34 mouse cellular contexts compared by ENCODE assay signal in the genomic region with DNA sequence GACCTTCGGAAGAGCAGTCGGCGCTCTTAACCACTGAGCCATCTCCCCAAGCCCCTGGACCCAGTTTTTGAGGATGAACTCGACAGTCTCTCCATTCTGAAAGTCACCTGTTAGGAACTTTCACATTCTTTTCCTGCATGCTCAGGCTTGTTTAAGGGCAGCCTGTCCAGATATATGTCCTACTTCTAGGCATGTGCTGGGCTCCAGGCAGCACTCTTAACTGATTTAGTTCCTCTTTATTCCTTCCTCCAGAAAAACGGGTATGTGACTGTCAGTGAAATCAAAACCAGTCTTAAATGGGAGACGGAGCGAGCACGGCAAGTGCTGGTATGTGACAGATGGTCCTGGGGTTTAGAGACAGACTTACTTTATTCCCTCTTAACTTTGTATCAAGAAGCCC. TPM values are rescaled to one million over a fixed set of nuclear protein-coding genes. Genes with fewer than 3 reads are reported as not detected.
DNase-seq lines count a peak whose midpoint lies in the region; ATAC-seq and TF ChIP-seq lines count a peak whose summit lies in the region.
"Had no signal": no experiment of that assay in that cellular context is flagged by ENCODE, and none has a peak within 500 bp of the region (broad histone marks: within the 10 kb centered on the region; RNA-seq: fewer than 3 reads in every experiment).

No protein-coding gene starts in this region.

- no peak overlapping the region for H3K27ac ChIP-seq in limb, embryonic 14.5 days (replicated peaks; ENCODE audit: low read depth, low read length)
- H3K27ac ChIP-seq in limb, embryonic 10.5 days = no peak overlapping the region
- no peak overlapping the region for H3K27ac ChIP-seq in MEL (ENCODE audit: control insufficient read depth, low read depth, low read length)
- 0 out of 2 replicates have a peak overlapping the region, but pooled peaks have one; percentile 4 for H3K27ac ChIP-seq in embryonic fibroblast, embryonic 13.5 days (ENCODE audit: insufficient read depth, low read length)
- H3K27ac ChIP-seq: embryonic facial prominence, embryonic 10.5 days; forebrain, embryonic 10.5 days; forebrain, embryonic 13.5 days; heart, embryonic 15.5 days; hindbrain, embryonic 10.5 days; hindbrain, embryonic 13.5 days had no signal

- peaks cover 63% of the 10 kb centered on the region for H3K36me3 ChIP-seq in limb, embryonic 14.5 days (ENCODE audit: control insufficient read depth, insufficient read depth, low read length)
- H3K36me3 ChIP-seq in limb, embryonic 10.5 days = peaks cover 80% of the 10 kb centered on the region
- H3K36me3 ChIP-seq in MEL (ENCODE audit: control insufficient read depth in 1 of 2, insufficient read depth in 2 of 2, low read length in 2 of 2) = peaks cover 18 to 30% of the 10 kb centered on the region in 2 experiments

- TF ChIP-seq RAD21 in MEL (IDR thresholded peaks at IDR 0.05; ENCODE audit: low read depth, low read length) = no peak

- no peaks in the 10 kb centered on the region for H3K4me1 ChIP-seq in limb, embryonic 14.5 days (ENCODE audit: control insufficient read depth, insufficient read depth, low read length)
- H3K4me1 ChIP-seq in limb, embryonic 10.5 days = no peaks in the 10 kb centered on the region
- peaks cover 5 to 9% of the 10 kb centered on the region in 2 experiments; a peak in 3 of 4 replicates for H3K4me1 ChIP-seq in MEL (ENCODE audit: control insufficient read depth in 1 of 2, insufficient read depth in 2 of 2, low read length in 2 of 2)
- H3K4me1 ChIP-seq in embryonic fibroblast, embryonic 13.5 days (ENCODE audit: control insufficient read depth, insufficient read depth, low read length) = peaks cover under 1% of the 10 kb centered on the region; the same call in 1 of the 2 replicates
- H3K4me1 ChIP-seq: embryonic facial prominence, embryonic 10.5 days; embryonic facial prominence, embryonic 13.5 days; forebrain, embryonic 10.5 days; forebrain, embryonic 13.5 days; heart, embryonic 15.5 days; hindbrain, embryonic 10.5 days; hindbrain, embryonic 13.5 days; intestine, embryonic 15.5 days had no signal

- H3K4me2 ChIP-seq in limb, embryonic 14.5 days (replicated peaks; ENCODE audit: low read depth, low read length, severe bottlenecking) = no peak overlapping the region
- H3K4me2 ChIP-seq: embryonic facial prominence, embryonic 13.5 days; forebrain, embryonic 13.5 days; heart, embryonic 12.5 days; heart, embryonic 15.5 days; hindbrain, embryonic 13.5 days; intestine, embryonic 15.5 days had no signal

- H3K79me2 ChIP-seq in MEL (ENCODE audit: control insufficient read depth, insufficient read depth, low read length, poor library complexity) = no peaks in the 10 kb centered on the region

- no peaks in the 10 kb centered on the region for H3K9me3 ChIP-seq in limb, embryonic 14.5 days (ENCODE audit: control insufficient read depth, low read length)
- no peaks in the 10 kb centered on the region for H3K9me3 ChIP-seq in limb, embryonic 10.5 days (replicated peaks)
- no peaks in the 10 kb centered on the region for H3K9me3 ChIP-seq in MEL (replicated peaks; ENCODE audit: insufficient read depth, low read length)
- H3K9me3 ChIP-seq: embryonic facial prominence, embryonic 10.5 days; embryonic facial prominence, embryonic 13.5 days; forebrain, embryonic 10.5 days; forebrain, embryonic 13.5 days; G1E; heart, embryonic 12.5 days; heart, embryonic 15.5 days; hindbrain, embryonic 10.5 days; hindbrain, embryonic 13.5 days; intestine, embryonic 15.5 days had no signal

- DNase-seq in limb, embryonic 14.5 days (ENCODE audit: low spot score) = no peak
- DNase-seq in limb, embryonic 10.5 days (ENCODE audit: low spot score) = no peak
- DNase-seq in MEL (ENCODE audit: low read depth, low spot score) = peak; percentile 52
- DNase-seq in cerebellum, postnatal 4 days (ENCODE audit: low spot score in 2 of 2) = no peak
- DNase-seq: adrenal gland, adult 2 months; adrenal gland, postnatal 14 days; cerebellum, adult 2 months; cerebellum, adult 9-11 months; cerebellum, postnatal 25 days; embryo, embryonic 11 days; gastrocnemius, postnatal 25 days; heart, adult 18-20 months; heart, postnatal 10 days; heart, postnatal 36 days had no signal

- TF ChIP-seq CTCF in MEL (IDR thresholded peaks at IDR 0.05 in 2 of 3, conservative IDR thresholded peaks at IDR 0.05 in 1 of 3; ENCODE audit: control insufficient read depth in 1 of 3, insufficient read depth in 1 of 3, low read depth in 2 of 3, low read length in 3 of 3, poor library complexity in 1 of 3, severe bottlenecking in 1 of 3) = no peak
- no peak for TF ChIP-seq CTCF in embryonic fibroblast, embryonic 13.5 days (IDR thresholded peaks at IDR 0.05; ENCODE audit: borderline replicate concordance, insufficient read depth, low read length)

- H3K9ac ChIP-seq in limb, embryonic 14.5 days (ENCODE audit: low read depth, low read length, severe bottlenecking) = no peak overlapping the region
- no peak overlapping the region for H3K9ac ChIP-seq in MEL (ENCODE audit: control insufficient read depth, low read depth, low read length, poor library complexity, severe bottlenecking)
- H3K9ac ChIP-seq: embryonic facial prominence, embryonic 13.5 days; forebrain, embryonic 13.5 days; heart, embryonic 12.5 days; heart, embryonic 15.5 days; hindbrain, embryonic 13.5 days; intestine, embryonic 15.5 days had no signal

- no peak for TF ChIP-seq POLR2A in limb, embryonic 14.5 days (IDR thresholded peaks at IDR 0.05; ENCODE audit: borderline replicate concordance, extremely low read depth, insufficient read depth, insufficient read length)
- TF ChIP-seq POLR2A in MEL (IDR thresholded peaks at IDR 0.05; ENCODE audit: control insufficient read depth in 1 of 2, insufficient read depth in 1 of 2, low read depth in 1 of 2, low read length in 2 of 2, poor library complexity in 1 of 2) = no peak
- no peak for TF ChIP-seq POLR2A in embryonic fibroblast, embryonic 13.5 days (IDR thresholded peaks at IDR 0.05; ENCODE audit: low read depth, low read length)

- no peaks in the 10 kb centered on the region for H3K27me3 ChIP-seq in limb, embryonic 14.5 days (ENCODE audit: control insufficient read depth, insufficient read depth, low read length)
- H3K27me3 ChIP-seq in limb, embryonic 10.5 days (ENCODE audit: low read depth, poor library complexity, severe bottlenecking) = no peaks in the 10 kb centered on the region
- H3K27me3 ChIP-seq in MEL (ENCODE audit: control insufficient read depth in 1 of 2, insufficient read depth in 2 of 2, low read length in 2 of 2) = no peaks in the 10 kb centered on the region
- H3K27me3 ChIP-seq: embryonic facial prominence, embryonic 13.5 days; forebrain, embryonic 13.5 days; heart, embryonic 12.5 days; heart, embryonic 15.5 days; hindbrain, embryonic 13.5 days; intestine, embryonic 15.5 days had no signal

- ATAC-seq in limb, embryonic 14.5 days (ENCODE audit: low FRiP score, low read depth) = peak; percentile 16; the same call in 1 of the 2 replicates
- no peak for ATAC-seq in megakaryocyte progenitor cell, adult 5-6 weeks (replicated peaks; ENCODE audit: poor library complexity)
- ATAC-seq: CD4-positive, CD25-positive, alpha-beta regulatory T cell, adult 4 months; forebrain, embryonic 13.5 days; forebrain, embryonic 16.5 days; hindbrain, embryonic 16.5 days; intestine, embryonic 15.5 days had no signal

- no peak overlapping the region for H3K4me3 ChIP-seq in limb, embryonic 14.5 days (replicated peaks; ENCODE audit: low read length)
- no peak overlapping the region for H3K4me3 ChIP-seq in limb, embryonic 10.5 days
- H3K4me3 ChIP-seq in MEL (ENCODE audit: control insufficient read depth in 1 of 2, insufficient read depth in 1 of 2, low read depth in 2 of 2, low read length in 2 of 2) = no peak overlapping the region
- no peak overlapping the region for H3K4me3 ChIP-seq in embryonic fibroblast, embryonic 13.5 days (ENCODE audit: insufficient read depth, low read length)
- H3K4me3 ChIP-seq: embryonic facial prominence, embryonic 10.5 days; embryonic facial prominence, embryonic 13.5 days; forebrain, embryonic 10.5 days; forebrain, embryonic 13.5 days; heart, embryonic 12.5 days; heart, embryonic 15.5 days; hindbrain, embryonic 10.5 days; hindbrain, embryonic 13.5 days; intestine, embryonic 15.5 days had no signal

- WGBS in limb, embryonic 14.5 days = 77% methylated on average over 8 of the region's 8 CpGs
- WGBS in limb, embryonic 10.5 days = 86% methylated on average over 8 of the region's 8 CpGs

- TF ChIP-seq EP300 in MEL (IDR thresholded peaks at IDR 0.05; ENCODE audit: low read depth in 1 of 2, low read length in 2 of 2) = no peak

RNA-seq across cellular contexts. Expression of gene Snf8, which starts 11.3 kb away (rescaled TPM):
- 30.5 and 41.6 TPM in 2 replicates for polyA plus RNA-seq in limb, embryonic 14.5 days (2012; rRNA removed)
- 39.4 and 40.0 TPM in 2 replicates for polyA plus RNA-seq in limb, embryonic 14.5 days (2014; fragmentation: Nextera tagmentation; extraction: Ambion mirVana)
- 108 TPM in 2 replicates for polyA plus RNA-seq in limb, embryonic 10.5 days (2016; fragmentation: Nextera tagmentation; extraction: Ambion mirVana)
- 135 and 137 TPM in 2 replicates for total RNA-seq in MEL (2012; rRNA removed)
- polyA plus RNA-seq in MEL (2012; ENCODE audit: insufficient read depth in 1 of 2, insufficient read length in 2 of 2, low read depth in 1 of 2, low replicate concordance in 2 of 2, missing spikeins in 1 of 2) = 100 to 1,000 TPM in 1 of 2 experiments, not detected in 1; 183 TPM
- 68.4 and 71.9 TPM in 2 replicates for polyA plus RNA-seq in embryonic fibroblast, embryonic 13.5 days (2011; ENCODE audit: insufficient read length, low read depth, missing spikeins)
- 71.4 and 78.1 TPM in 2 replicates for total RNA-seq in megakaryocyte progenitor cell, adult 5-6 weeks (2015)
- total RNA-seq in megakaryocyte progenitor cell, adult 5-6 weeks (2017) = 51.6 and 56.1 TPM in 2 replicates

RNA-seq across cellular contexts. Expression of gene Ube2z, which starts 19.2 kb away (rescaled TPM):
- polyA plus RNA-seq in limb, embryonic 14.5 days (2012; rRNA removed) = 68.9 and 72.6 TPM in 2 replicates
- 40.9 and 41.3 TPM in 2 replicates for polyA plus RNA-seq in limb, embryonic 14.5 days (2014; fragmentation: Nextera tagmentation; extraction: Ambion mirVana)
- polyA plus RNA-seq in limb, embryonic 10.5 days (2016; fragmentation: Nextera tagmentation; extraction: Ambion mirVana) = 37.5 and 38.3 TPM in 2 replicates
- total RNA-seq in MEL (2012; rRNA removed) = 55.3 and 56.8 TPM in 2 replicates
- polyA plus RNA-seq in MEL (2012; ENCODE audit: insufficient read depth in 1 of 2, insufficient read length in 2 of 2, low read depth in 1 of 2, low replicate concordance in 2 of 2, missing spikeins in 1 of 2) = 10 to 100 TPM in 1 of 2 experiments, not detected in 1; 58.5 TPM
- polyA plus RNA-seq in embryonic fibroblast, embryonic 13.5 days (2011; ENCODE audit: insufficient read length, low read depth, missing spikeins) = 79.3 and 80.1 TPM in 2 replicates
- total RNA-seq in megakaryocyte progenitor cell, adult 5-6 weeks (2015) = 21.3 and 21.8 TPM in 2 replicates
- total RNA-seq in megakaryocyte progenitor cell, adult 5-6 weeks (2017) = 18.2 and 19.3 TPM in 2 replicates

RNA-seq across cellular contexts. Expression of gene Gip, which starts 21.7 kb away (rescaled TPM):
- polyA plus RNA-seq in limb, embryonic 14.5 days (2012; rRNA removed) = 0.18 TPM in 1 of 2 replicates, not detected in the other
- not detected in 2 replicates for polyA plus RNA-seq in limb, embryonic 14.5 days (2014; fragmentation: Nextera tagmentation; extraction: Ambion mirVana)
- polyA plus RNA-seq in limb, embryonic 10.5 days (2016; fragmentation: Nextera tagmentation; extraction: Ambion mirVana) = not detected in 2 replicates
- total RNA-seq in MEL (2012; rRNA removed) = 3.8 and 5.0 TPM in 2 replicates
- 1 to 10 TPM in 1 of 2 experiments, not detected in 1; 7.0 TPM for polyA plus RNA-seq in MEL (2012; ENCODE audit: insufficient read depth in 1 of 2, insufficient read length in 2 of 2, low read depth in 1 of 2, low replicate concordance in 2 of 2, missing spikeins in 1 of 2)
- not detected in 2 replicates for polyA plus RNA-seq in embryonic fibroblast, embryonic 13.5 days (2011; ENCODE audit: insufficient read length, low read depth, missing spikeins)
- total RNA-seq in megakaryocyte progenitor cell, adult 5-6 weeks (2015) = not detected in 2 replicates
- total RNA-seq in megakaryocyte progenitor cell, adult 5-6 weeks (2017) = not detected in 2 replicates
- total RNA-seq: adrenal gland, adult 2 months; adrenal gland, postnatal 14 days; adrenal gland, postnatal 4 days; G1E; gastrocnemius, adult 18-20 months; gastrocnemius, postnatal 25 days; heart, adult 18-20 months; heart, postnatal 10 days; heart, postnatal 36 days had no signal
- polyA plus RNA-seq: adrenal gland, adult 2 months; C2C12; CD4-positive, CD25-positive, alpha-beta regulatory T cell, adult 4 months; cerebellum, adult 2 months; cortical plate, adult 2 months; embryonic facial prominence, embryonic 10.5 days; embryonic facial prominence, embryonic 13.5 days; forebrain, embryonic 13.5 days; forebrain, embryonic 16.5 days; G1E; gonadal fat pad, adult 2 months; heart, embryonic 12.5 days; heart, embryonic 15.5 days; hindbrain, embryonic 10.5 days; hindbrain, embryonic 13.5 days; hindbrain, embryonic 16.5 days had no signal

RNA-seq across cellular contexts. Expression of gene Atp5g1, which starts 29.4 kb away (rescaled TPM):
- polyA plus RNA-seq in limb, embryonic 14.5 days (2012; rRNA removed) = 265 and 369 TPM in 2 replicates
- polyA plus RNA-seq in limb, embryonic 14.5 days (2014; fragmentation: Nextera tagmentation; extraction: Ambion mirVana) = 678 and 741 TPM in 2 replicates
- polyA plus RNA-seq in limb, embryonic 10.5 days (2016; fragmentation: Nextera tagmentation; extraction: Ambion mirVana) = 569 and 674 TPM in 2 replicates
- 1,306 and 1,519 TPM in 2 replicates for total RNA-seq in MEL (2012; rRNA removed)
- 1,000 to 10,000 TPM in 1 of 2 experiments, not detected in 1; 1,694 TPM for polyA plus RNA-seq in MEL (2012; ENCODE audit: insufficient read depth in 1 of 2, insufficient read length in 2 of 2, low read depth in 1 of 2, low replicate concordance in 2 of 2, missing spikeins in 1 of 2)
- 206 and 212 TPM in 2 replicates for polyA plus RNA-seq in embryonic fibroblast, embryonic 13.5 days (2011; ENCODE audit: insufficient read length, low read depth, missing spikeins)
- 577 and 669 TPM in 2 replicates for total RNA-seq in megakaryocyte progenitor cell, adult 5-6 weeks (2015)
- total RNA-seq in megakaryocyte progenitor cell, adult 5-6 weeks (2017) = 72.0 and 102 TPM in 2 replicates

RNA-seq across cellular contexts. Expression of gene Igf2bp1, which starts 40.3 kb away (rescaled TPM):
- 22.4 and 22.8 TPM in 2 replicates for polyA plus RNA-seq in limb, embryonic 14.5 days (2012; rRNA removed)
- polyA plus RNA-seq in limb, embryonic 14.5 days (2014; fragmentation: Nextera tagmentation; extraction: Ambion mirVana) = 26.7 and 35.7 TPM in 2 replicates
- polyA plus RNA-seq in limb, embryonic 10.5 days (2016; fragmentation: Nextera tagmentation; extraction: Ambion mirVana) = 165 and 181 TPM in 2 replicates
- 0.03 and 0.15 TPM in 2 replicates for total RNA-seq in MEL (2012; rRNA removed)
- polyA plus RNA-seq in MEL (2012; ENCODE audit: insufficient read depth in 1 of 2, insufficient read length in 2 of 2, low read depth in 1 of 2, low replicate concordance in 2 of 2, missing spikeins in 1 of 2) = not detected
- 37.9 and 39.8 TPM in 2 replicates for polyA plus RNA-seq in embryonic fibroblast, embryonic 13.5 days (2011; ENCODE audit: insufficient read length, low read depth, missing spikeins)
- total RNA-seq in megakaryocyte progenitor cell, adult 5-6 weeks (2015) = not detected in 2 replicates
- not detected in 2 replicates for total RNA-seq in megakaryocyte progenitor cell, adult 5-6 weeks (2017)
- total RNA-seq: gastrocnemius, adult 18-20 months; gastrocnemius, postnatal 25 days had no signal
- polyA plus RNA-seq: CD4-positive, CD25-positive, alpha-beta regulatory T cell, adult 4 months; cerebellum, adult 2 months had no signal
